Comparison of ENCODE assay signal across 15 mouse cellular contexts in the genomic region with DNA sequence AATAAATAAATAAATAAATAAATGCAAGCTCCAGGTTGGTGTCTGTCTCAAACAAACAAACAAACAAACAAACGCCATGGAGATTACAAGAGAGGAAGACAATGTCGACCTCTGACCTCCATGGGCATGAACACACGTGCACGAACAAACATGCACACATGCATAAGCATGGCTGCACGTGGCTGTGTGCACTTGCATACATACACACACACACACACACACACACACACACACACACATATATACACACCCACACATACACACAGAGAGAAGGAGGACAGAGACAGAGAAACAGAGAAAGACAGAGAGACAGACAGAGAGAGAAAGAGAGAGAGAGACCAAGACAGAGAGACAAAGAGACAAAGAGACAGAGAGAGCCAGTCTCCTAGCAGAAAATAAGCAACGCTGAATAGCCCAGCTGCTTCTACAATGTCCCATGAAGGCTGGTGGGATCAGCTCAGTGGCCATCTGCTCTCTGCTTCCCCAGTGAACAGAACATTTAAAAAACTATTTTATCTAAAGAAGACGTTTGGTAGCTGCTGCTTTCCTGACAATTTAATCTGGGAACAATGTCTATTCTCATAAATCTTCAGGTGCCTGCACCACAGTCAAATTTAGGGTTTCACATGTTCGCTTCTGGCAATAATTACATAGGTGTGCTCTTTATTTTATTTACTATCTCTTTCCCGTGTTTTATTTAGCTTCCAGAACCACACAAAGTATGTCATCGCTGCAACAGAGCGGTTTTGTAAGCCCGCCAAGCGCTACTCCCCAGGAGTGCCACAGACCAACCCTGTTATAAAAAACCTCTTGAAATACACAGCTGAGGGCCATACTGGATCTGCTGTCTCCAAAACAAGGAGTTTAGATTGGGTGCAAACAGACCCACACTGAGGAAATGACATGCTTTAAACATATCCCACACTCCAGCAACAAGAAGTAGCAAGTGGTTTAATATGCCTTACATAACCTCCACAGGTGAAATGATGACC.
A peak's percentile ranks its signal among the peaks of the same experiment; 100 is the strongest.
DNase-seq lines count a peak whose midpoint lies in the region; ATAC-seq and TF ChIP-seq lines count a peak whose summit lies in the region.
"Had no signal": no experiment of that assay in that cellular context is flagged by ENCODE, and none has a peak within 500 bp of the region (broad histone marks: within the 10 kb centered on the region; RNA-seq: fewer than 3 reads in every experiment).

No protein-coding gene starts in this region.

- no peak for DNase-seq in forebrain, postnatal 0 days
- no peak for DNase-seq in forebrain, embryonic 11.5 days (ENCODE audit: low spot score)
- no peak for DNase-seq in midbrain, embryonic 10.5 days (ENCODE audit: low spot score)
- DNase-seq in layer of hippocampus, adult 8-10 months (ENCODE audit: low spot score in 2 of 2), result peak; percentile 42 to 56
- DNase-seq in thymus, adult 18-20 months, result no peak
- no peak for DNase-seq in lung, postnatal 10 days
- DNase-seq: adrenal gland, adult 8-10 months; embryo, embryonic 11 days; kidney, adult 2 months; lung, embryonic 14.5 days; retina, postnatal 1 day had no signal

- no peaks in the 10 kb centered on the region for H3K36me3 ChIP-seq in forebrain, postnatal 0 days (ENCODE audit: insufficient read depth)
- H3K36me3 ChIP-seq in forebrain, embryonic 11.5 days (ENCODE audit: control insufficient read depth, insufficient read depth, low read length), result no peaks in the 10 kb centered on the region
- no peaks in the 10 kb centered on the region for H3K36me3 ChIP-seq in midbrain, embryonic 10.5 days
- H3K36me3 ChIP-seq in midbrain, embryonic 16.5 days (ENCODE audit: control insufficient read depth, insufficient read depth, low read length), result no peaks in the 10 kb centered on the region
- no peaks in the 10 kb centered on the region for H3K36me3 ChIP-seq in neural tube, embryonic 15.5 days
- H3K36me3 ChIP-seq: heart, embryonic 13.5 days had no signal

- H3K4me3 ChIP-seq in forebrain, postnatal 0 days (ENCODE audit: low read depth, low read length), result no peak overlapping the region
- no peak overlapping the region for H3K4me3 ChIP-seq in forebrain, embryonic 11.5 days (ENCODE audit: low read depth, low read length)
- no peak overlapping the region for H3K4me3 ChIP-seq in midbrain, embryonic 10.5 days
- no peak overlapping the region for H3K4me3 ChIP-seq in midbrain, embryonic 16.5 days (ENCODE audit: low read depth, low read length)
- no peak overlapping the region for H3K4me3 ChIP-seq in neural tube, embryonic 15.5 days (replicated peaks)
- H3K4me3 ChIP-seq: heart, embryonic 13.5 days had no signal

- H3K4me2 ChIP-seq in forebrain, postnatal 0 days (ENCODE audit: low read depth), result no peak overlapping the region
- H3K4me2 ChIP-seq in forebrain, embryonic 11.5 days (ENCODE audit: low read depth, low read length, severe bottlenecking), result no peak overlapping the region
- no peak overlapping the region for H3K4me2 ChIP-seq in midbrain, embryonic 16.5 days (ENCODE audit: low read length)
- no peak overlapping the region for H3K4me2 ChIP-seq in neural tube, embryonic 15.5 days
- H3K4me2 ChIP-seq: heart, embryonic 13.5 days; lung, embryonic 14.5 days had no signal

- H3K9me3 ChIP-seq in forebrain, postnatal 0 days (ENCODE audit: low read length), result no peaks in the 10 kb centered on the region
- H3K9me3 ChIP-seq in forebrain, embryonic 11.5 days (ENCODE audit: control insufficient read depth, low read length), result no peaks in the 10 kb centered on the region
- no peaks in the 10 kb centered on the region for H3K9me3 ChIP-seq in midbrain, embryonic 10.5 days (replicated peaks)
- no peaks in the 10 kb centered on the region for H3K9me3 ChIP-seq in midbrain, embryonic 16.5 days (replicated peaks; ENCODE audit: control insufficient read depth, low read length, poor library complexity, severe bottlenecking)
- no peaks in the 10 kb centered on the region for H3K9me3 ChIP-seq in neural tube, embryonic 15.5 days (replicated peaks)
- H3K9me3 ChIP-seq: heart, embryonic 13.5 days had no signal

- WGBS in forebrain, postnatal 0 days, result 70% methylated on average over 13 of the region's 13 CpGs
- WGBS in forebrain, embryonic 11.5 days, result 77% methylated on average over 13 of the region's 13 CpGs
- 84% methylated on average over 13 of the region's 13 CpGs for WGBS in midbrain, embryonic 10.5 days
- WGBS in midbrain, embryonic 16.5 days, result 75% methylated on average over 13 of the region's 13 CpGs
- 53% methylated on average over 13 of the region's 13 CpGs for WGBS in neural tube, embryonic 15.5 days

- H3K4me1 ChIP-seq in forebrain, postnatal 0 days (ENCODE audit: insufficient read depth), result peaks cover 10% of the 10 kb centered on the region; the same call in 1 of the 2 replicates
- no peaks in the 10 kb centered on the region; the same call in 1 of the 2 replicates for H3K4me1 ChIP-seq in forebrain, embryonic 11.5 days (replicated peaks; ENCODE audit: control insufficient read depth, insufficient read depth, low read length)
- peaks cover 26% of the 10 kb centered on the region for H3K4me1 ChIP-seq in midbrain, embryonic 10.5 days
- H3K4me1 ChIP-seq in midbrain, embryonic 16.5 days (ENCODE audit: control insufficient read depth, insufficient read depth, low read length), result no peaks in the 10 kb centered on the region; the same call in 1 of the 2 replicates
- peaks cover 21% of the 10 kb centered on the region for H3K4me1 ChIP-seq in neural tube, embryonic 15.5 days

- ATAC-seq in forebrain, postnatal 0 days, result peak; percentile 40; the same call in 1 of the 2 replicates
- no peak for ATAC-seq in forebrain, embryonic 11.5 days (replicated peaks; ENCODE audit: low FRiP score)
- no peak for ATAC-seq in midbrain, embryonic 16.5 days
- ATAC-seq in neural tube, embryonic 15.5 days (ENCODE audit: low FRiP score), result peak; percentile 50; the same call in 1 of the 2 replicates

- H3K9ac ChIP-seq in forebrain, postnatal 0 days, result no peak overlapping the region
- no peak overlapping the region for H3K9ac ChIP-seq in forebrain, embryonic 11.5 days (ENCODE audit: low read length)
- no peak overlapping the region for H3K9ac ChIP-seq in midbrain, embryonic 16.5 days (ENCODE audit: low read depth, low read length)
- no peak overlapping the region for H3K9ac ChIP-seq in neural tube, embryonic 15.5 days (replicated peaks)
- H3K9ac ChIP-seq: heart, embryonic 13.5 days; lung, embryonic 14.5 days had no signal

- H3K27me3 ChIP-seq in forebrain, postnatal 0 days (ENCODE audit: insufficient read depth, low read length), result no peaks in the 10 kb centered on the region
- H3K27me3 ChIP-seq in forebrain, embryonic 11.5 days (ENCODE audit: control insufficient read depth, insufficient read depth, low read length), result no peaks in the 10 kb centered on the region
- H3K27me3 ChIP-seq in midbrain, embryonic 10.5 days (ENCODE audit: low read depth, poor library complexity, severe bottlenecking), result no peaks in the 10 kb centered on the region; the same call in 1 of the 2 replicates
- H3K27me3 ChIP-seq in midbrain, embryonic 16.5 days (ENCODE audit: control insufficient read depth, insufficient read depth, low read depth, low read length), result no peaks in the 10 kb centered on the region
- no peaks in the 10 kb centered on the region for H3K27me3 ChIP-seq in neural tube, embryonic 15.5 days (replicated peaks)
- H3K27me3 ChIP-seq: heart, embryonic 13.5 days had no signal

- no peak overlapping the region for H3K27ac ChIP-seq in forebrain, postnatal 0 days (ENCODE audit: low read depth, low read length)
- no peak overlapping the region for H3K27ac ChIP-seq in forebrain, embryonic 11.5 days (ENCODE audit: low read depth, low read length)
- peak overlapping the region; percentile 33; the same call in 1 of the 2 replicates for H3K27ac ChIP-seq in midbrain, embryonic 10.5 days (replicated peaks)
- H3K27ac ChIP-seq in midbrain, embryonic 16.5 days (ENCODE audit: low read length), result no peak overlapping the region
- peak overlapping the region; percentile 37; the same call in 1 of the 2 replicates for H3K27ac ChIP-seq in neural tube, embryonic 15.5 days (replicated peaks)
- H3K27ac ChIP-seq: stomach, postnatal 0 days had no signal

- TF ChIP-seq CTCF in forebrain, postnatal 0 days (IDR thresholded peaks at IDR 0.05; ENCODE audit: low read depth), result no peak

Comparison
In these comparisons a context has a peak if more than half of its experiments do, and no peak if none do; other contexts are left out.
1. ATAC-seq: peak in forebrain, postnatal 0 days (single experiment) and neural tube, embryonic 15.5 days (single experiment); none in forebrain, embryonic 11.5 days (single experiment) and midbrain, embryonic 16.5 days (single experiment).
2. H3K27ac ChIP-seq: peak in midbrain, embryonic 10.5 days (single experiment) and neural tube, embryonic 15.5 days (single experiment); none in forebrain, postnatal 0 days (single experiment), forebrain, embryonic 11.5 days (single experiment) and midbrain, embryonic 16.5 days (single experiment).
3. DNase-seq: peak in layer of hippocampus, adult 8-10 months (2 of 2); none in forebrain, postnatal 0 days (single experiment), forebrain, embryonic 11.5 days (single experiment), midbrain, embryonic 10.5 days (single experiment), thymus, adult 18-20 months (0 of 2) and lung, postnatal 10 days (single experiment).